Mouse (Mus musculus): ENCODE measurements at regions not wholly inside any gene's neighbourhood (a gene's known extent, or its start where the extent isn't known, plus 50 kb on each side); places are given as distances from the start of the nearest gene placed in this dataset.

GRCm38 (mm10) chr13:60527806-60528205, 73.9 kb upstream of the Dapk1 start:
- DNase-seq, result no peak

GRCm38 (mm10) chr13:60528819-60529218, 72.9 kb upstream of the Dapk1 start:
- no peak for DNase-seq

DNA sequence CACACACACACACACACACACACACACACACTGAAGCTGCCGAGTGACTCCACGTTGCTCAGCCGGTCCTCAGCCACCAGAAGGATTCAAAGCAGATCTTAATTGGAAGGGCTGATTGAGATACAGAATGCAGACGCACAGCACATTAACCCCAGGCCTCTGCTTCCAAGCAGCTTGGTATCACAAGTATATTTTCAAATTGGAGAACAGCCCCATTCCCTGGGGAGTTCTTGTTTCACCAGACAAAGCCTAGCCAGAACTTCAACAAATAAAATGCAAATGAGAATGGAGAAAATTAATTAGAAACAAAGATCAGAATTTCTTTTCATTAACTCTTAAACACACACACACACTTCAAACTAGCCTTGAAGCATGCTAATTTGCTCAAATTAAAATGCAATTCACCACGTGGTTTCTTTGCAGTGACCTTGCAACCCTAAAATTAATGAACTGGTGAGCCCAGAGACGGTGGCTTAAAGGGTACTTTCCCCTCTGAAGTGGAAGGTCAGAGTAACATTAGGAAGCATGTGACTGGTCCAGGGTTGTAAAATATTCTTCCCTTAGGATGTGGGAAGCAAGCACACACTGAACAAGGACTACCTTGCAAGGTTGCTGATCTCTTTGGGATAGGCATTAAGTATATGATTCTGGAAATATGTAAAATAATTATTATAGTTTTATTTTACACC, 72.2 kb upstream of the Dapk1 start:
- DNase-seq, result no peak

- DNase-seq, result no peak
Observed at GRCm38 (mm10) chr13:60533871-60534427, 67.8 kb upstream of the Dapk1 start.

DNA sequence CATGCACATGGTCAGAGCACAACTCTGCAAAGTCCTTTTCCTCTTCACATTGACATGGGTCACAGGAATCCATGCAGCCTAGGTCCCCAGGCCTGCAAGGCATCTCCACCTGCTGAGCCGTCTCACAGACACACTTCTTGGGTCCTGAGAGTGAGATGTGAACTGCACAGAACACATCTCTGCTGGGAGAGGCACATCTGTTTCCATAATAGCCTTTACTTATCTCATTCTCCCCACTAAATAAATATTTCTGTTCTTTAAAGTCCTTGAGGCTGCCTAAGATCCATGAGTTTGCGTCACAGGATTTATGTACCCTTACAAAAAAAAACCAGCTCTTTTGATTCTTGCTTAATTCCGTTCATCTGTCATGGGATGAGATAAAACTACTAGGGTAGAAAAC, 67.2 kb upstream of the Dapk1 start:
- no peak for DNase-seq

DNA sequence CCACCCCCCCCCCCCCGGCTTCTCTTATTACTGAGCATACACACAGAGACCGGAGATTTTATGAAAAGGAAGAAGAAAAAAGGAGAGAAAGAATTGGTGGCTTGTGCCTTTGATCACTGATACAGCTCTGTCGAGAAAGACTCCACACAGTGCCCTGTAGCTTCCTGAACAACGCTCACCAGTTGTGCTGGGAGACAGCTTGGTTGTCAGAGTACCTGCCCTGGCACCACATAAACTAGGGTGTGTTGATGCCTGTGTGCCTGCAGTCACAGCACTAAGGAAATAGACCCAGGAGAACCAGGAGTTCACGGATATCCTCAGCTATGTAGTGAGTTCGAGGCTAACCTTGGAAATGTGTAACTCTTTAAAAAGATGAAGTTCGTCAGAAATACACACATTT, 66.7 kb upstream of the Dapk1 start:
- DNase-seq, result no peak

- no peak for DNase-seq
Observed at GRCm38 (mm10) chr13:60536725-60537124, 65.0 kb upstream of the Dapk1 start.

- no peak for DNase-seq
Observed at GRCm38 (mm10) chr13:60538110-60538509, 63.6 kb upstream of the Dapk1 start.

DNA sequence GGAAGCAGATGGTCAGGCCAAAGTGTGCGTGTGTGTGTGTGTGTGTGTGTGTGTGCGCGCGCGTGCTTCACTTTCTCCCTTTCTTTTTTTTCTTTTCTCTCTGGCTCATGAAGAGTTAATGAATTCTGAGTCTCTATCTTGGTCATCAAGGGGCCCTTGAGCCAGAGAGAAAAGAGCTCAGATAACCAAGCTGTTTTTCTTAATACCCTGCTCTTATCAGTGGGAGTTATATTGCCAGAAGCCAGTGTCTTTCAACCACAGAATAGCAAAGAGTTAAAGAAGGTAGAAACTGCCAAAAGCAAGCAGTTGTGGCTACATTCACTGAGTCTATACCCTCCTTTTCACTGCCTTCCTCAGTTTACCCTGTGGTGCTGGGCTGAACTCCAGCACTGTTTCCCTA, 60.6 kb upstream of the Dapk1 start:
- DNase-seq, result no peak

- DNase-seq, result no peak
Observed at GRCm38 (mm10) chr13:60544363-60544762, 57.4 kb upstream of the Dapk1 start.

DNA sequence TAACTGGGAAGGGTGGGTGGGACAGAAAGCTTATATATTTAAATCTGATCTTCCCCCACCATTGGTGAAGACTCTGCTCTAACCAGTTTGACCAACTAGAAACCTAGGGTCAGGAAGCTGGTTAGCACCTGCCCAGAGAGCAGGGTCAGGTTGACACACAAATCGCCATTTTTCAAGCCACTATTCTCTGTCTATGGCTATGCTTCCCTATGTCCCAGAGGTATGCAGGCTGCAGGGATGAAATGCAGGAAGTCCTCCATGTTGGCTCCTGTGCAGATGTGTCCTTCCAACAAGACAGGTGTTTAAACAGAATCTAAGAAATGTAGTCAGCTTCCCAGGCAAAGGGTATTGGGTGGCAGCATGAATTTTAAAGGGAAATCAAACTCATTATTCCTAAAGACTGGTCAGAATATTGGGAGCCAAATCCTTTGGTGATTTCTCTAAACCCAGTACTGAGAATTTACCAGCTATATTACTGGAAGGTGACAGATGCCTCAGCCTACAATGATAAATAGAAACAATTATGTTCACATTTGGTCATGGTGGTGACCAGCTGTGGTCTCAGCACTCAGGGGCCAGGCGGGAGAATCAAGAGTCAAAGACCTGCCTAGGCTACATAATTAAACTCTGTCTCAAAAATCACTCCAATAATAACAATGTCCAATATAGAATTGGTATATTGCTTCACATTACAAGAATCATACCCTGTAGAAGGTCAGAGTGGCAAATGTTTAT, 55.6 kb upstream of the Dapk1 start:
- no peak for DNase-seq
